Comparison of ENCODE assay signal across 8 mouse cellular contexts in the genomic region with DNA sequence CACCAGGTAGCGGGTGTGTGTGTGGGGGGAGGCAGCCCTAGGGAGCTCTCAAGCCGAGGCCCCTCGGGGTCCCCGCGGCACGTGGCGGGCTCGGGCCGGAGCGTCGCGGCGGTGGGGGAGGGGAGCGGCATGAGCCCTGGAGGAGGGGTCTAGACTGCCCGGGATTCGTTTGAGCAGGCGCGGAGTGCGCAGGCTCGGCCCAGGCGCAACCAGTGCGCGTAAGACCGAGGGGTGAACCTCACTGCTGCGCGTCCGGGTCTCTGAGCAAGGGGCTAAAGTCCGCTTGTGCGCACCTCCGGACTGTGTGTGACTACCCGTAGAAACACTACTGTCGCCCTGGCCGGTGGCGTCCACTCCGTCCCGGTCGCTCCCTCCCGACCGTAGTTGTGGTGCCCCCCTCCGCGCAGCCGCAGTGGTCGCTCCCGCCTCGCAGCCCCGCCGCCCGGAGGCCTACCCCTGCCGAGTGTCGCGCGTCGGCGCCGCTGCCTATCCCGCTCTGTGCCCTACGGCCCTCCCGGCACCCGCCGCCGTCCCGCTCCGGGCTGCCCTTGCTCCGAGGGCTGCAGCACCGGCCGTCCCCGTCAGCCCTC. TPM values are rescaled to one million over a fixed set of nuclear protein-coding genes. Genes with fewer than 3 reads are reported as not detected.
DNase-seq lines count a peak whose midpoint lies in the region; ATAC-seq and TF ChIP-seq lines count a peak whose summit lies in the region.

Gene Hdac2, plus strand, starts transcription at position 459 of the 590 bp plus-strand sequence.

- peak within 1 kb of the TSS; percentile 74 for H3K4me2 ChIP-seq in embryonic facial prominence, embryonic 14.5 days (ENCODE audit: low read depth, low read length)
- peak within 1 kb of the TSS; percentile 68 for H3K4me2 ChIP-seq in limb, embryonic 14.5 days (replicated peaks; ENCODE audit: low read depth, low read length, severe bottlenecking)
- peak within 1 kb of the TSS; percentile 60 for H3K4me2 ChIP-seq in midbrain, postnatal 0 days (ENCODE audit: low read depth, low read length, poor library complexity, severe bottlenecking)

- WGBS in embryonic facial prominence, embryonic 14.5 days, result 1% methylated on average over 32 of the region's 67 CpGs
- 1% methylated on average over 49 of the region's 67 CpGs for WGBS in limb, embryonic 14.5 days
- WGBS in midbrain, postnatal 0 days, result under 1% methylated on average over 56 of the region's 67 CpGs

- TF ChIP-seq CTCF in midbrain, postnatal 0 days (IDR thresholded peaks at IDR 0.05), result no peak

- H3K27me3 ChIP-seq in embryonic facial prominence, embryonic 14.5 days (replicated peaks; ENCODE audit: control insufficient read depth, insufficient read depth, low read length), result no peaks in the 10 kb centered on the region
- H3K27me3 ChIP-seq in limb, embryonic 14.5 days (ENCODE audit: control insufficient read depth, insufficient read depth, low read length), result no peaks in the 10 kb centered on the region
- no peaks in the 10 kb centered on the region for H3K27me3 ChIP-seq in midbrain, postnatal 0 days (ENCODE audit: insufficient read depth, low read length)

- H3K9ac ChIP-seq in embryonic facial prominence, embryonic 14.5 days (ENCODE audit: low read depth, low read length), result peak within 1 kb of the TSS; percentile 99
- H3K9ac ChIP-seq in limb, embryonic 14.5 days (ENCODE audit: low read depth, low read length, severe bottlenecking), result peak within 1 kb of the TSS; percentile 99
- H3K9ac ChIP-seq in midbrain, postnatal 0 days (replicated peaks; ENCODE audit: low read length, poor library complexity, severe bottlenecking), result peak within 1 kb of the TSS; percentile 99

- no peaks in the 10 kb centered on the region for H3K36me3 ChIP-seq in embryonic facial prominence, embryonic 14.5 days (ENCODE audit: control insufficient read depth, insufficient read depth, low read length)
- H3K36me3 ChIP-seq in limb, embryonic 14.5 days (ENCODE audit: control insufficient read depth, insufficient read depth, low read length), result no peaks in the 10 kb centered on the region
- H3K36me3 ChIP-seq in midbrain, postnatal 0 days (ENCODE audit: insufficient read depth, low read length), result no peaks in the 10 kb centered on the region

- H3K27ac ChIP-seq in embryonic facial prominence, embryonic 14.5 days (replicated peaks; ENCODE audit: low read depth, low read length), result peak within 1 kb of the TSS; percentile 99
- H3K27ac ChIP-seq in limb, embryonic 14.5 days (replicated peaks; ENCODE audit: low read depth, low read length), result peak within 1 kb of the TSS; percentile 99
- peak within 1 kb of the TSS; percentile 100 for H3K27ac ChIP-seq in midbrain, postnatal 0 days (ENCODE audit: low read depth, low read length)

- peak; percentile 97 for ATAC-seq in embryonic facial prominence, embryonic 14.5 days (ENCODE audit: low read depth)
- peak; percentile 96 for ATAC-seq in limb, embryonic 14.5 days (ENCODE audit: low FRiP score, low read depth)
- ATAC-seq in midbrain, postnatal 0 days (ENCODE audit: low FRiP score), result peak; percentile 98

- H3K4me3 ChIP-seq in embryonic facial prominence, embryonic 14.5 days (ENCODE audit: low read depth, low read length), result peak within 1 kb of the TSS; percentile 97
- peak within 1 kb of the TSS; percentile 99 for H3K4me3 ChIP-seq in limb, embryonic 14.5 days (replicated peaks; ENCODE audit: low read length)
- H3K4me3 ChIP-seq in midbrain, postnatal 0 days (ENCODE audit: low read depth, low read length), result peak within 1 kb of the TSS; percentile 98

- H3K4me1 ChIP-seq in embryonic facial prominence, embryonic 14.5 days (ENCODE audit: control insufficient read depth, insufficient read depth, low read length), result peaks cover 22% of the 10 kb centered on the region
- H3K4me1 ChIP-seq in limb, embryonic 14.5 days (ENCODE audit: control insufficient read depth, insufficient read depth, low read length), result peaks cover 14% of the 10 kb centered on the region; the same call in 1 of the 2 replicates
- peaks cover 4% of the 10 kb centered on the region; the same call in 1 of the 2 replicates for H3K4me1 ChIP-seq in midbrain, postnatal 0 days (ENCODE audit: insufficient read depth, low read length)

- no peaks in the 10 kb centered on the region for H3K9me3 ChIP-seq in embryonic facial prominence, embryonic 14.5 days (ENCODE audit: control insufficient read depth, low read length)
- H3K9me3 ChIP-seq in limb, embryonic 14.5 days (ENCODE audit: control insufficient read depth, low read length), result no peaks in the 10 kb centered on the region
- H3K9me3 ChIP-seq in midbrain, postnatal 0 days (ENCODE audit: low read length), result no peaks in the 10 kb centered on the region

- TF ChIP-seq POLR2A in limb, embryonic 14.5 days (IDR thresholded peaks at IDR 0.05; ENCODE audit: borderline replicate concordance, extremely low read depth, insufficient read depth, insufficient read length), result peak; percentile 78; the same call in 1 of the 2 replicates

- DNase-seq in 3T3-L1 (ENCODE audit: low read depth, low spot score), result peak; percentile 76
- peak; percentile 72 to 79 for DNase-seq in adrenal gland, postnatal 4 days (ENCODE audit: low spot score in 2 of 2)
- peak; percentile 94 for DNase-seq in embryonic facial prominence, embryonic 14.5 days (ENCODE audit: low spot score)
- peak; percentile 84 for DNase-seq in heart, adult 8-10 months (ENCODE audit: low spot score)
- peak; percentile 88 for DNase-seq in kidney, adult 9 months
- peak; percentile 87 for DNase-seq in limb, embryonic 14.5 days (ENCODE audit: low spot score)
- peak; percentile 92 for DNase-seq in midbrain, postnatal 0 days (ENCODE audit: low spot score)
- DNase-seq in spleen, postnatal 14 days (ENCODE audit: low spot score in 2 of 2), result peak; percentile 68 to 78

RNA-seq across cellular contexts. Expression of gene Hdac2, which starts in this region (rescaled TPM):
- total RNA-seq in adrenal gland, postnatal 4 days (2021), result 100 to 1,000 TPM; 114 to 115 TPM
- 264 and 283 TPM in 2 replicates for polyA plus RNA-seq in embryonic facial prominence, embryonic 14.5 days (2014; fragmentation: Nextera tagmentation; extraction: Ambion mirVana)
- total RNA-seq in heart, adult 8-10 months (2022), result 10 to 100 TPM; 42.7 to 49.8 (median 45.5) TPM
- polyA plus RNA-seq in limb, embryonic 14.5 days (2012; rRNA removed), result 85.2 and 128 TPM in 2 replicates
- 269 and 279 TPM in 2 replicates for polyA plus RNA-seq in limb, embryonic 14.5 days (2014; fragmentation: Nextera tagmentation; extraction: Ambion mirVana)
- total RNA-seq in midbrain, postnatal 0 days (2014; rRNA removed), result 153 and 177 TPM in 2 replicates
- polyA plus RNA-seq in midbrain, postnatal 0 days (2015; fragmentation: Nextera tagmentation; extraction: Ambion mirVana), result 201 and 208 TPM in 2 replicates

Comparison
In these comparisons a context has a peak if more than half of its experiments do, and no peak if none do; other contexts are left out.
1. Peak in every context shown above with its lines: DNase-seq, ATAC-seq, H3K4me3 ChIP-seq and H3K27ac ChIP-seq.